Mouse (Mus musculus): ENCODE data around the gene Fam107b. TPM values are rescaled to one million over a fixed set of nuclear protein-coding genes. Genes with fewer than 3 reads are reported as not detected.

The Fam107b gene
- total RNA-seq, 1 experiment = 15.0 TPM

GRCm38 (mm10) chr2:3577216-3577615 lies 6.9 kb downstream of the Fam107b start:
- H3K9me3 ChIP-seq (ENCODE audit: control insufficient read depth, insufficient read depth, low read depth, low read length) = no peaks in the 10 kb centered on the region
- no peak for DNase-seq (ENCODE audit: low read depth, low spot score)
- no peak for TF ChIP-seq ZC3H11A (IDR thresholded peaks at IDR 0.05; ENCODE audit: borderline replicate concordance, low read depth, low read length)
- no peak overlapping the region for H3K27ac ChIP-seq (ENCODE audit: insufficient read depth, low read depth, low read length, poor library complexity, severe bottlenecking)
- no peak overlapping the region for H3K4me3 ChIP-seq (ENCODE audit: insufficient read depth in 1 of 2, low read depth in 1 of 2, low read length in 2 of 2, poor library complexity in 1 of 2, severe bottlenecking in 1 of 2)
- no peak overlapping the region for H3K9ac ChIP-seq (ENCODE audit: insufficient read depth, low read depth, low read length, poor library complexity, severe bottlenecking)
- in situ Hi-C loops (cut with MboI; ENCODE audit: low sequenced_read_pairs in 2 of 2, unreplicated experiment in 2 of 2) = no loop called here
- no peaks in the 10 kb centered on the region for H3K36me3 ChIP-seq (ENCODE audit: control insufficient read depth, insufficient read depth, low read length, poor library complexity, severe bottlenecking)
- H3K4me1 ChIP-seq (ENCODE audit: control insufficient read depth in 2 of 2, insufficient read depth in 2 of 2, low read length in 2 of 2, poor library complexity in 1 of 2) = no peaks in the 10 kb centered on the region

- H3K9ac ChIP-seq (ENCODE audit: insufficient read depth, low read depth, low read length, poor library complexity, severe bottlenecking) = no peak overlapping the region
- no peaks in the 10 kb centered on the region for H3K9me3 ChIP-seq (ENCODE audit: control insufficient read depth, insufficient read depth, low read depth, low read length)
- no peak overlapping the region for H3K4me3 ChIP-seq (ENCODE audit: insufficient read depth in 1 of 2, low read depth in 1 of 2, low read length in 2 of 2, poor library complexity in 1 of 2, severe bottlenecking in 1 of 2)
- no peaks in the 10 kb centered on the region for H3K4me1 ChIP-seq (ENCODE audit: control insufficient read depth in 2 of 2, insufficient read depth in 2 of 2, low read length in 2 of 2, poor library complexity in 1 of 2)
- H3K36me3 ChIP-seq (ENCODE audit: control insufficient read depth, insufficient read depth, low read length, poor library complexity, severe bottlenecking) = no peaks in the 10 kb centered on the region
- H3K27ac ChIP-seq (ENCODE audit: insufficient read depth, low read depth, low read length, poor library complexity, severe bottlenecking) = no peak overlapping the region
- no peak for DNase-seq (ENCODE audit: low read depth, low spot score)
- no peak for TF ChIP-seq ZNF384 (IDR thresholded peaks at IDR 0.05; ENCODE audit: low read depth, low read length)
- in situ Hi-C loops (cut with MboI; ENCODE audit: low sequenced_read_pairs in 2 of 2, unreplicated experiment in 2 of 2) = no loop called here
These were observed 8.1 kb downstream of the Fam107b start for GRCm38 (mm10) chr2:3578180-3578902.

GRCm38 (mm10) chr2:3579316-3579902 lies 9.1 kb downstream of the Fam107b start:
- H3K36me3 ChIP-seq (ENCODE audit: control insufficient read depth, insufficient read depth, low read length, poor library complexity, severe bottlenecking) = no peaks in the 10 kb centered on the region
- in situ Hi-C loops (cut with MboI; ENCODE audit: low sequenced_read_pairs in 2 of 2, unreplicated experiment in 2 of 2) = no loop called here
- no peak overlapping the region for H3K9ac ChIP-seq (ENCODE audit: insufficient read depth, low read depth, low read length, poor library complexity, severe bottlenecking)
- no peak overlapping the region for H3K4me3 ChIP-seq (ENCODE audit: insufficient read depth in 1 of 2, low read depth in 1 of 2, low read length in 2 of 2, poor library complexity in 1 of 2, severe bottlenecking in 1 of 2)
- H3K9me3 ChIP-seq (ENCODE audit: control insufficient read depth, insufficient read depth, low read depth, low read length) = no peaks in the 10 kb centered on the region
- H3K4me1 ChIP-seq (ENCODE audit: control insufficient read depth in 2 of 2, insufficient read depth in 2 of 2, low read length in 2 of 2, poor library complexity in 1 of 2) = no peaks in the 10 kb centered on the region
- TF ChIP-seq ZNF384 (IDR thresholded peaks at IDR 0.05; ENCODE audit: low read depth, low read length) = no peak
- TF ChIP-seq CHD2 (IDR thresholded peaks at IDR 0.05; ENCODE audit: low read depth, low read length) = no peak
- TF ChIP-seq HCFC1 (IDR thresholded peaks at IDR 0.05; ENCODE audit: borderline replicate concordance, insufficient read depth, low read length) = no peak
- TF ChIP-seq MAFK (IDR thresholded peaks at IDR 0.05; ENCODE audit: insufficient read depth, low read depth, low read length) = no peak
- TF ChIP-seq ZC3H11A (IDR thresholded peaks at IDR 0.05; ENCODE audit: borderline replicate concordance, low read depth, low read length) = no peak
- DNase-seq (ENCODE audit: low read depth, low spot score) = no peak
- no peak overlapping the region for H3K27ac ChIP-seq (ENCODE audit: insufficient read depth, low read depth, low read length, poor library complexity, severe bottlenecking)

GRCm38 (mm10) chr2:3582830-3583229 lies 12.5 kb downstream of the Fam107b start:
- Histone ChIP-seq H3K27ac (ENCODE audit: insufficient read depth, low read depth, low read length, poor library complexity, severe bottlenecking) (no peak overlapping the region), H3K36me3 (ENCODE audit: control insufficient read depth, insufficient read depth, low read length, poor library complexity, severe bottlenecking) (no peaks in the 10 kb centered on the region), H3K9me3 (ENCODE audit: control insufficient read depth, insufficient read depth, low read depth, low read length) (no peaks in the 10 kb centered on the region), H3K4me1 (ENCODE audit: control insufficient read depth in 2 of 2, insufficient read depth in 2 of 2, low read length in 2 of 2, poor library complexity in 1 of 2) (no peaks in the 10 kb centered on the region), H3K9ac (ENCODE audit: insufficient read depth, low read depth, low read length, poor library complexity, severe bottlenecking) (no peak overlapping the region), H3K4me3 (ENCODE audit: insufficient read depth in 1 of 2, low read depth in 1 of 2, low read length in 2 of 2, poor library complexity in 1 of 2, severe bottlenecking in 1 of 2) (no peak overlapping the region)
- in situ Hi-C loops (cut with MboI; ENCODE audit: low sequenced_read_pairs in 2 of 2, unreplicated experiment in 2 of 2) = no loop called here
- no peak for DNase-seq (ENCODE audit: low read depth, low spot score)
- TF ChIP-seq MAFK (IDR thresholded peaks at IDR 0.05; ENCODE audit: insufficient read depth, low read depth, low read length) = no peak
- TF ChIP-seq CHD2 (IDR thresholded peaks at IDR 0.05; ENCODE audit: low read depth, low read length) = no peak
- TF ChIP-seq ZNF384 (IDR thresholded peaks at IDR 0.05; ENCODE audit: low read depth, low read length) = no peak
- no peak for TF ChIP-seq HCFC1 (IDR thresholded peaks at IDR 0.05; ENCODE audit: borderline replicate concordance, insufficient read depth, low read length)
- TF ChIP-seq ZC3H11A (IDR thresholded peaks at IDR 0.05; ENCODE audit: borderline replicate concordance, low read depth, low read length) = no peak

GRCm38 (mm10) chr2:3585231-3585783 lies 15.0 kb downstream of the Fam107b start:
- no peak overlapping the region for H3K9ac ChIP-seq (ENCODE audit: insufficient read depth, low read depth, low read length, poor library complexity, severe bottlenecking)
- no peak overlapping the region for H3K4me3 ChIP-seq (ENCODE audit: insufficient read depth in 1 of 2, low read depth in 1 of 2, low read length in 2 of 2, poor library complexity in 1 of 2, severe bottlenecking in 1 of 2)
- TF ChIP-seq ZNF384 (IDR thresholded peaks at IDR 0.05; ENCODE audit: low read depth, low read length) (no peak), MAFK (IDR thresholded peaks at IDR 0.05; ENCODE audit: insufficient read depth, low read depth, low read length) (no peak), CHD2 (IDR thresholded peaks at IDR 0.05; ENCODE audit: low read depth, low read length) (no peak), ZC3H11A (IDR thresholded peaks at IDR 0.05; ENCODE audit: borderline replicate concordance, low read depth, low read length) (no peak), HCFC1 (IDR thresholded peaks at IDR 0.05; ENCODE audit: borderline replicate concordance, insufficient read depth, low read length) (no peak)
- no peaks in the 10 kb centered on the region for H3K36me3 ChIP-seq (ENCODE audit: control insufficient read depth, insufficient read depth, low read length, poor library complexity, severe bottlenecking)
- DNase-seq (ENCODE audit: low read depth, low spot score) = no peak
- in situ Hi-C loops (cut with MboI; ENCODE audit: low sequenced_read_pairs in 2 of 2, unreplicated experiment in 2 of 2) = no loop called here
- H3K27ac ChIP-seq (ENCODE audit: insufficient read depth, low read depth, low read length, poor library complexity, severe bottlenecking) = no peak overlapping the region
- H3K9me3 ChIP-seq (ENCODE audit: control insufficient read depth, insufficient read depth, low read depth, low read length) = no peaks in the 10 kb centered on the region
- no peaks in the 10 kb centered on the region for H3K4me1 ChIP-seq (ENCODE audit: control insufficient read depth in 2 of 2, insufficient read depth in 2 of 2, low read length in 2 of 2, poor library complexity in 1 of 2)
